Mouse (Mus musculus) limb, embryonic 12.5 days (tissue): Measurements from ENCODE around the gene Gosr1. TPM values are rescaled to one million over a fixed set of nuclear protein-coding genes. Genes with fewer than 3 reads are reported as not detected.
"Not testable (repeated sequence)": the region's sequence is repeated elsewhere in the genome, so short reads cannot be mapped to it uniquely, and the experiment has no call there.

ENCODE experiments used
- ATAC-seq: fragments of 200-750 bp; cut with Nextera tagmentation; 2 replicates; pipeline ENCODE4 v1.8.0; 2017; ENCODE audit warnings: low read depth, moderate TSS enrichment; ENCODE audit not compliant: insufficient number of reproducible peaks, insufficient read depth, low FRiP score, low TSS enrichment
- H3K27ac ChIP-seq: fragments of 300-500 bp; sonication (generic); 2 replicates; pipeline ENCODE4 v1.5.1; 2016; ENCODE audit warnings: mild to moderate bottlenecking, moderate library complexity
- H3K27me3 ChIP-seq: fragments of 300-500 bp; sonication (generic); 2 replicates; pipeline ENCODE4 v1.6.1; 2016; ENCODE audit warnings: mild to moderate bottlenecking, moderate library complexity
- H3K36me3 ChIP-seq: fragments of 300-500 bp; sonication (generic); 2 replicates; pipeline ENCODE4 v1.6.1; 2016; ENCODE audit warnings: mild to moderate bottlenecking, moderate library complexity
- H3K4me1 ChIP-seq: fragments of 300-500 bp; sonication (generic); replicated peaks from 2 replicates; pipeline ENCODE4 v1.6.1; 2016
- H3K4me2 ChIP-seq: fragments of 300-500 bp; sonication (generic); 2 replicates; pipeline ENCODE4 v1.6.1; 2016; ENCODE audit warnings: mild to moderate bottlenecking, moderate library complexity
- H3K4me3 ChIP-seq: fragments of 300-500 bp; sonication (generic); replicated peaks from 2 replicates; pipeline ENCODE4 v1.5.1; 2016; ENCODE audit warnings: mild to moderate bottlenecking
- H3K9ac ChIP-seq: fragments of 300-500 bp; sonication (generic); replicated peaks from 2 replicates; pipeline ENCODE4 v1.6.1; 2016; ENCODE audit warnings: mild to moderate bottlenecking, moderate library complexity
- H3K9me3 ChIP-seq: fragments of 300-500 bp; sonication (generic); 2 replicates; pipeline ENCODE4 v1.6.1; 2016; ENCODE audit warnings: mild to moderate bottlenecking, moderate library complexity
- WGBS: fragments of 180-500 bp; shearing (Covaris S2); methylation state at CpG from one replicate; pipeline ENCODE4 v1.1.7; 2016; 5-methylcytosine and 5-hydroxymethylcytosine counted together
- polyA plus RNA-seq: library from polyadenylated mRNA; unstranded; fragments of >200 nt; fragmentation: Nextera tagmentation; extraction: Ambion mirVana; gene quantifications from 2 replicates; pipeline ENCODE4 v1.2.1, GENCODE M21; 2016

The Gosr1 gene
- polyA plus RNA-seq, 1 experiment from 2014 or later: 23.7 TPM

GRCm38 (mm10) chr11:76692096-76692495 is 71.3 kb downstream of the Gosr1 start:
- Histone ChIP-seq H3K27ac (no peak overlapping the region), H3K4me1 (no peaks in the 10 kb centered on the region), H3K4me2 (no peak overlapping the region), H3K9ac (no peak overlapping the region), H3K27me3 (no peaks in the 10 kb centered on the region), H3K4me3 (no peak overlapping the region), H3K9me3 (no peaks in the 10 kb centered on the region), H3K36me3 (no peaks in the 10 kb centered on the region)
- WGBS: 79% methylated on average over 3 of the region's 3 CpGs
- no peak for ATAC-seq

GRCm38 (mm10) chr11:76685604-76686003 is 77.8 kb downstream of the Gosr1 start:
- WGBS: 74% methylated on average over 2 of the region's 2 CpGs
- Histone ChIP-seq H3K36me3 (no peaks in the 10 kb centered on the region), H3K9me3 (no peaks in the 10 kb centered on the region), H3K27ac (no peak overlapping the region), H3K4me2 (no peak overlapping the region), H3K9ac (no peak overlapping the region), H3K4me3 (no peak overlapping the region), H3K4me1 (no peaks in the 10 kb centered on the region), H3K27me3 (no peaks in the 10 kb centered on the region)
- ATAC-seq: no peak

DNA sequence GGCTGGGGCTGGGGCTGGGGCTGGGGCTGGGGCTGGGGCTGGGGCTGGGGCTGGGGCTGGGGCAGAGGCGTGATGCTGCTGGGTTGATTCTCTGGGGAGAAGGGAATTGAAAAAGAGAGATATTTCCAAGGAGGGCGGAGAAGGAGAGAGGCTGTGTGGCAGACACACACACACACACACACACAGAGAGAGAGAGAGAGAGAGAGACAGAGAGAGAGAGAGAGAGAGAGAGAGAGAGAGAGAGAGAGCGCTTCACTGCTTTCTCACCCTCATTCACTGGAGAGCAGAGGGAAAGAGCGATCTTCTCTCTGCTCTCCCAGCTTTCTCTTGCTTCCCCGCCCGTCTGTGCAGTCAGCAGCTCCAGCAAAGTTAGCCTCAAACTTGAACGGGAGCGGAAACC is 83.9 kb downstream of the Gosr1 start, which contains the start of gene Trarg1:
TSS of gene Trarg1 (plus strand) at position 301 of the 400 bp plus-strand sequence.
- H3K9me3 ChIP-seq, H3K27ac ChIP-seq, ATAC-seq, H3K9ac ChIP-seq, H3K4me1 ChIP-seq, H3K4me3 ChIP-seq, H3K4me2 ChIP-seq, H3K36me3 ChIP-seq: not testable (repeated sequence)
- peaks cover 16% of the 10 kb centered on the region for H3K27me3 ChIP-seq
- 30% methylated on average over 6 of the region's 8 CpGs for WGBS

Other genes starting within 250 kb of the Gosr1 start
- gene Abr, start 141.3 kb downstream of the Gosr1 start, polyA plus RNA-seq: 48.3 and 54.0 TPM in 2 replicates
- gene Bhlha9, start 91.1 kb downstream of the Gosr1 start, polyA plus RNA-seq: 8.8 and 9.6 TPM in 2 replicates
- 0.17 and 0.18 TPM in 2 replicates for gene Trarg1, start 83.8 kb downstream of the Gosr1 start, polyA plus RNA-seq
- gene Cpd, start 83.4 kb upstream of the Gosr1 start, polyA plus RNA-seq: 14.8 and 16.6 TPM in 2 replicates
- not detected in 2 replicates for gene Tmigd1, start 138.6 kb upstream of the Gosr1 start, polyA plus RNA-seq
- gene Blmh, start 161.2 kb upstream of the Gosr1 start, polyA plus RNA-seq: 202 and 212 TPM in 2 replicates
- 0.60 and 0.98 TPM in 2 replicates for gene Slc6a4, start 235.0 kb upstream of the Gosr1 start, polyA plus RNA-seq